Mouse (Mus musculus): ENCODE measurements around the gene Calm1. TPM values are rescaled to one million over a fixed set of nuclear protein-coding genes. Genes with fewer than 3 reads are reported as not detected.

Gene Calm1
- 594 and 640 TPM in 2 replicates for polyA plus RNA-seq (2011; ENCODE audit: insufficient read length, low read depth, missing spikeins)

DNA sequence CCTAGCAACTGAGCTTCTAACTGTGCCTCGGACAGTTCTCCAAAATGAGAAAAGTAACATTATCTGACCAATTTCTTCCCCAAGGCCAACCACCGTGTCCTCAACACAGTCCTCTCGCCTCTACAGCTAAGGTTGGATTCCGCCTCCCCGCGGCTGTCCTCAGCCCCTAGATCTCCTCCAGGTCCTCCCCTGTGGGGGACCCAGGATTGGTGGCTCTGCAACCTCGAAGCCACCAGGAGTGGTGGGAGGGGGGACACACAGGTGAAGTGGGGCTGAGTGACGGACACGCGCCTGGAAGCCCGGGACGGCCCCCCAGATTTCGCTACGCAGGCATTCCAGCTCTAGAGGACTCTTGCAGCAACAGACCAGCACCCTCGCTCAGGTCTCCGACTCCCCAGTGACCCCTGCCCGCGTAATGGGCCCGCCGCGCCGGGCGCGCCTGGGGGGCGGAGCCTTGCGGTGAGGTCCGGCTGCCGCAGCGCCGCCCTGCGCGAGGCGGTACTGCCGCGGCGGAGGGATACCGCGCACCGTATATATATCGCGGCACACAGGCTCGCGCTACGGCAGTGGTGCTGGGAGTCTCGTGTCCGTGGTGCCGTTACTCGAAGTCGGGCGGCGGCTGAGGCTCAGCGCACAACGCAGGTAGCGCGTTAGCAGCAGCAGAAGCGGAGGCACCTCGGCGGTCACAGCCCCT lies at the start of gene Calm1:
TSS of gene Calm1 (plus strand) at position 469 of the 694 bp plus-strand sequence.
- Histone ChIP-seq H3K27ac (ENCODE audit: insufficient read depth, low read length) (peak within 1 kb of the TSS; percentile 38), H3K4me3 (ENCODE audit: insufficient read depth, low read length) (peak within 1 kb of the TSS; percentile 86), H3K4me1 (ENCODE audit: control insufficient read depth, insufficient read depth, low read length) (no peaks in the 10 kb centered on the region)
- TF ChIP-seq POLR2A (IDR thresholded peaks at IDR 0.05; ENCODE audit: low read depth, low read length) (peak; percentile 100), CTCF (IDR thresholded peaks at IDR 0.05; ENCODE audit: borderline replicate concordance, insufficient read depth, low read length) (0 out of 2 replicates have a peak, but pooled peaks have one; percentile 2)

DNA sequence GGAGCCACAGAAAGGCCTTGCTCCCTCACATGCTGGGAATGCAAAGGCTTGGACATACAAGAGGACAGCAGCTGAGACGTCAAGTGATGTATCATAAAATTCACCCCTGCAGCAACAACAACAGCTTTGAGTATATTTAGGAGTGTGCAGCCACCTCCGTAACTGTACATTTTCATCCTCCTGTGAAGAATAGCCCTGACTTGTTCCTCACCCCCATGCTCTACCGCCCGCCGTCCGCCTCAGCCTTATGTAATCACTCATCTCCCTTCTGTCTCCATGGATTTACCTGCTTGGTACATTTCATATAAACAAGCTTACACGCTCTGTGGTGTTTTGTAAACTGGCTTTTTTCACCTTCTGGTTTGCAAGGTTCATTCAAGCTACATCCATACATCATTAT lies 46.8 kb upstream of the Calm1 start:
- TF ChIP-seq POLR2A (IDR thresholded peaks at IDR 0.05; ENCODE audit: low read depth, low read length) (no peak), CTCF (IDR thresholded peaks at IDR 0.05; ENCODE audit: borderline replicate concordance, insufficient read depth, low read length) (no peak)
- Histone ChIP-seq H3K4me3 (ENCODE audit: insufficient read depth, low read length) (no peak overlapping the region), H3K4me1 (ENCODE audit: control insufficient read depth, insufficient read depth, low read length) (no peaks in the 10 kb centered on the region), H3K27ac (ENCODE audit: insufficient read depth, low read length) (no peak overlapping the region)

DNA sequence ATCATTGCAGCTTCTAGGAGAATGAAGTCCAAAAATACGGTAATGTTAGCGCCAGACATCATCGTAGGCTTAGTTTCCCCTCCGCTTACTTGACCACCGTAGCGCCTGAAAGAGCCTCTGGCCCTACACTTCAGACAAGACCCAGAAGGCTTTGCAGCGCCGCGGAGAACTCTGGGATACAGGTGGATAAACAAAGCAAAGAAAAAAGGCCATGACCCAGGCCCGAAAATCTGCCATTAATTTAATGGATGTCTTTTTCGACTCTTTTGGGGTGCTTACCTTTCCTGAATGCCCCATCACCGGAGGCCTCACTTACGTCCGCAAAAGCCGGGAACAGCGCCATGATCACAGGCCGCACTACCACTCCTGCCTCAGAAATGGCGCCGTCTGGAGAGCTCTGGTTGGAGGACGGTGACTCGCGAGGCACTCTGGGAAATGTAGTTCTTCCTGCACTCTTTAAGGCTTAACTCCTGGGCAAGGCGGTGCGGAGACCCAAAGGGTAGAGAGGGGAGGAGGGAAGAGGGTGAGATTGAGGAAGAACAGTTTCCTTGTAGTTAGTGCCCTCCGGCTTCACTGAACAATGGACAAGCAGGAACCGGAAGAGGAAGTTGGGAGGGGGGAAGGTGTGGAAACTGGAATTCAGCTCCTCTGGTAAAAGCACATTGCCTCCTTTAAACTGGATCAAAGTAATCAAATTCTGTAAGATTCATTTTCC lies 39.8 kb upstream of the Calm1 start, which contains the start of gene Nrde2:
TSS of gene Nrde2 (minus strand) at position 393 of the 715 bp plus-strand sequence.
- H3K4me3 ChIP-seq (ENCODE audit: insufficient read depth, low read length), result peak within 1 kb of the TSS; percentile 64
- no peak for TF ChIP-seq CTCF (IDR thresholded peaks at IDR 0.05; ENCODE audit: borderline replicate concordance, insufficient read depth, low read length)
- TF ChIP-seq POLR2A (IDR thresholded peaks at IDR 0.05; ENCODE audit: low read depth, low read length), result peak; percentile 91

DNA sequence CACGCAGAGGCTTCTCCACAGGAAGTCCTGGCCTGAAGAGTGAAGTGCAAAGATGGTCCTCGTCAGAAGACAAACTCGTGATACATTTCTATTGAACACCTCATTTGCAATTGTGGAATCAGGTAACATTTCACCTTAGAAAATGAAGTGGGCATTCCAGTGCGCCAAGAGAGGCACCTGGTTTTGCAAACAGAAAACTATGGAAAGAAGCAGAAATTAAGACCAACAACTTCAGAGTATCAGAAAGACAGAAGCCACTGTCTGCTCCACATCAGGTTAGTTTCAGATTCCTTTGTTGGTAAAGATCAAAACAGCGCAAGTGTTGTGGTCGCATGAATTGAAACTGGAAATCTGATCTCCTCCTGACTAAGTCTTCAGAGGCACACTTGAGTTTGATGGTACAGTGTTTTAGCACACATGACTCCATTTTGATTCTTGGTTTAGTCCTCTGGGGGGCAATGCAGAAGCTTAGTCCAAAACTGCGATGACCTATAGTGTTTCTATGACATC lies 34.2 kb upstream of the Calm1 start:
- Histone ChIP-seq H3K4me1 (ENCODE audit: control insufficient read depth, insufficient read depth, low read length) (0 out of 2 replicates have a peak, but pooled peaks cover 2% of the 10 kb centered on the region), H3K27ac (ENCODE audit: insufficient read depth, low read length) (no peak overlapping the region), H3K4me3 (ENCODE audit: insufficient read depth, low read length) (no peak overlapping the region)
- no peak for TF ChIP-seq CTCF (IDR thresholded peaks at IDR 0.05; ENCODE audit: borderline replicate concordance, insufficient read depth, low read length)
- no peak for TF ChIP-seq POLR2A (IDR thresholded peaks at IDR 0.05; ENCODE audit: low read depth, low read length)

More for the DNA sequence above, 39.8 kb upstream of the Calm1 start, which contains the start of gene Nrde2:
- H3K27ac ChIP-seq (ENCODE audit: insufficient read depth, low read length), result no peak within 1 kb of the TSS
- no peaks in the 10 kb centered on the region for H3K4me1 ChIP-seq (ENCODE audit: control insufficient read depth, insufficient read depth, low read length)

DNA sequence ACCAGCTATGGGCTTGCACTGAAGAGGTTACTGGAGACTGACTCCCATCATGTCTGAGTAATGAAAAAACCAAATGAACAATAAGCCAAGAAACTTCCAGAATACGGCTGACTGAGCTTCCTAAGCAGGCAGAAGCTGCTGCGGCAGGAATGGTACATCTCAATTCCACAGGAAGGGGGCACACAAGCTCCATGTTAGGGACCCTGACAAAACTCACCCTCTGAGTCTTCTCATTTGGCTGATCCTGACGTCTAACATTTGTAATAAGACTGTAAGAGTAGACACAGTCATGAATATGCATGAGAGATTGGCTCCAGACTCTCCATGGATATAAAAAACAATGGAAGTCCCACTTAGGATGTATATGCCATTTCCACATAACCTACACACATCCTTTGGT lies 33.1 kb upstream of the Calm1 start:
- H3K4me1 ChIP-seq (ENCODE audit: control insufficient read depth, insufficient read depth, low read length), result 0 out of 2 replicates have a peak, but pooled peaks cover 2% of the 10 kb centered on the region
- H3K27ac ChIP-seq (ENCODE audit: insufficient read depth, low read length), result no peak overlapping the region
- H3K4me3 ChIP-seq (ENCODE audit: insufficient read depth, low read length), result no peak overlapping the region
- TF ChIP-seq POLR2A (IDR thresholded peaks at IDR 0.05; ENCODE audit: low read depth, low read length) (no peak), CTCF (IDR thresholded peaks at IDR 0.05; ENCODE audit: borderline replicate concordance, insufficient read depth, low read length) (peak; percentile 39; the same call in 1 of the 2 replicates)

DNA sequence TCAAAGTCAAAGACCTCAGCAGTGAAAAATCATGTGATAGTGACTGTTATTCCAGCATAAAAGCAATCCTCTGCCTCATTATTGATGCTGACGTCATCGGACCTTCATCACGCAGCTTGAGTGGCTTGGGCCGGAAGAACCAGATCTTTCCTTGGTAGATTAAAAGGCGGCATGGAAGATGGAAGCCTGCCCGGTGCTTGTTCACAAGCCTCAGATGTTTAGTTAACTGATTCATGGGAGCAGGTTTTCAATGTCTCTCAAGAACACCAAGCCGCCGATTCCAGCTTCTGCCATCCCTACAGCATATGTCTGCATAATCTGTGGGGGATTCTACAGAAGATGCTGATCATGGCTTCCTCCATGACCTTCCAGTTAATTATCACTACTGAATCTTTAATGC lies 32.3 kb upstream of the Calm1 start:
- no peak for TF ChIP-seq CTCF (IDR thresholded peaks at IDR 0.05; ENCODE audit: borderline replicate concordance, insufficient read depth, low read length)
- Histone ChIP-seq H3K27ac (ENCODE audit: insufficient read depth, low read length) (no peak overlapping the region), H3K4me3 (ENCODE audit: insufficient read depth, low read length) (no peak overlapping the region), H3K4me1 (ENCODE audit: control insufficient read depth, insufficient read depth, low read length) (0 out of 2 replicates have a peak, but pooled peaks cover 2% of the 10 kb centered on the region)

DNA sequence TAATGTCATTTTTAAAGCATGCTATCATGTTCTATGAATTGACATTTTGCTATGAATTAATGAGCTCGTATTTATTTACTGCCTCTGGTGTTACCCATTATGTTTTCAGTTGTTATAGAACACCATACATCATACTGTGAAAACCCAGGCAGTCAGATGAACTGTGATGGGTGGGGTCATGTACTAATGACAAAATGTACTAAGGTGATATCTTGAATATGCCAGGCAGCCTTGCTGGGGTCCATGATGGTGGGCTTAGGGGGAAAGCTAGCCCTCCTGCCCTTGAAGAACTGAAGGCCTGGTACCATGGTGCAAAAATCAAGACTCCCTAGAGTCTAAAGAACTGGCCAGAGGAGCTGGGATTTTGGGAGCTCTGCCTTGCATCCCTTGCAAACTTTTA lies 31.7 kb upstream of the Calm1 start:
- Histone ChIP-seq H3K4me1 (ENCODE audit: control insufficient read depth, insufficient read depth, low read length) (0 out of 2 replicates have a peak, but pooled peaks cover 2% of the 10 kb centered on the region), H3K4me3 (ENCODE audit: insufficient read depth, low read length) (no peak overlapping the region), H3K27ac (ENCODE audit: insufficient read depth, low read length) (no peak overlapping the region)
- TF ChIP-seq POLR2A (IDR thresholded peaks at IDR 0.05; ENCODE audit: low read depth, low read length) (no peak), CTCF (IDR thresholded peaks at IDR 0.05; ENCODE audit: borderline replicate concordance, insufficient read depth, low read length) (no peak)

DNA sequence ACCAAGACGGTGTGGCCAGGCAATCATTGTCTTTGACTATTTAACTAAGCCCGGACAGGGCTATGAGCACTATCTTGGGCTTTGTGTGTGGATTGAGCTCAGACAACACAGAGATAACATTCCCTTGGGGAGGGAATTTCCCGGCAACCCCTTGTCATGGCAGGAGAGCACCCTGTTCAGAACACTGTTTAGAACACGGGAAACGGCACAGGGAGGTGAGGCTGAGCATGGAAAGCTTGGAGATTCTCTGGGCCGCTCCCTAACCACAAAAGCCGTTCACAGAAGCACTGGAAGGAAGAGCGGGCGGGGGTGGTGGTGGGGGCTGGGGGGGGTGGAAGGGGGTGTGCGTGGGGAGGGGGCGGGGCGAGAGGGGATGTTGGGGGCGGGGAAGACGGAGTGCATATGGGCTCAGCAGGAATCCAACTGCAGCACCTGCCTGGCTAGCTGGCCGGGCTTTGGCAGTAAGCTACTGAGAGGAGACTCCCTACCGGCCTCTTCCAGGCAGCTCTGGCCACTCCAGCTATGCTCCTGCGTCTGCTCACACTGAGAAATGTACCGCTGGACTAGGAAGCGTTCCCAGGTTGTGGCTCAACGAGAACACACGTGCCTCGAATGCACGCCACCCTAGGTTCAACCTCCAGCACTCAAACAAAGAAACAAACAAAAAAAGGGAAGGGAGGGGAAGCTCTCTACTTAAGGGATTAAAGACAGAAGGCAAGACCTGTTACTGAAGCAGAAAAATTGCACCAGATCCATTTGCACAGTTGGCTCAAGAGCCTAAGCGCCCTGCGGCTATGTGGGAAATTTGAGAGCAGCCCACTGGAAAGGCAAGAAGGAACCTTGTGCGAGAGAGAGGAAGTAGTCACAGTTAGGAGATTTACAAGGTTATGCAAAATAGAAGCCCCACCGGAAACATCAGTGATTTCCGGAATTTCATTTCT lies 31.0 kb upstream of the Calm1 start:
- H3K4me1 ChIP-seq (ENCODE audit: control insufficient read depth, insufficient read depth, low read length), result 0 out of 2 replicates have a peak, but pooled peaks cover 2% of the 10 kb centered on the region
- no peak overlapping the region; the same call in 1 of the 2 replicates for H3K27ac ChIP-seq (ENCODE audit: insufficient read depth, low read length)
- TF ChIP-seq POLR2A (IDR thresholded peaks at IDR 0.05; ENCODE audit: low read depth, low read length) (0 out of 2 replicates have a peak, but pooled peaks have one; percentile 15), CTCF (IDR thresholded peaks at IDR 0.05; ENCODE audit: borderline replicate concordance, insufficient read depth, low read length) (no peak)
- no peak overlapping the region for H3K4me3 ChIP-seq (ENCODE audit: insufficient read depth, low read length)

DNA sequence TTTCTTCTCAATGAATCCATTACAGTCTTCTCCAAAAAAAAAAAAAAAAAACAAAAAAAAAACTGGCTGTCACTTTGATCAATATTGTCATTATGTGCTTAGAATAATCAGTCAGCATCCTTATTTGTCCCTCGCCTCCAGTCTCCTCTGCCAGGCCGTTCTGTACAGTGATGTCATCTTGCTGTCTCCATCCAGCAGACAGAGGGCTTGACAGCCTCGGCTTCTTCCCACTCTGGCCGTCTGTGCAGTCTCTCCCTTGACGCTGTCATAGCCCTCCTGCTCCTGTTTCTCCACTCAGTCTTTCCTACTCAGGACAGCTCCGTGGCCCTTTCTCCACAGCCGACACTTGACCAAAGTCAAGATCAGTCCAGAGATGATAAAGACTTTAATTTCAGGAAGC lies 26.8 kb upstream of the Calm1 start:
- Histone ChIP-seq H3K4me3 (ENCODE audit: insufficient read depth, low read length) (no peak overlapping the region), H3K27ac (ENCODE audit: insufficient read depth, low read length) (no peak overlapping the region), H3K4me1 (ENCODE audit: control insufficient read depth, insufficient read depth, low read length) (peaks cover 2% of the 10 kb centered on the region; the same call in 1 of the 2 replicates)
- TF ChIP-seq POLR2A (IDR thresholded peaks at IDR 0.05; ENCODE audit: low read depth, low read length) (no peak), CTCF (IDR thresholded peaks at IDR 0.05; ENCODE audit: borderline replicate concordance, insufficient read depth, low read length) (no peak)
